Mouse (Mus musculus) gastrocnemius, adult 2 months (tissue): ENCODE measurements around the gene Fgfr2. TPM values are rescaled to one million over a fixed set of nuclear protein-coding genes. Genes with fewer than 3 reads are reported as not detected.
A peak's percentile ranks its signal among the peaks of the same experiment; 100 is the strongest.

Experiments used
- DNase-seq: peaks from one replicate; pipeline ENCODE4 v3.0.0; 2022
- H3K27ac ChIP-seq: fragments of 200-600 bp; 2 replicates; pipeline ENCODE4 v1.8.1; 2022; ENCODE audit warnings: mild to moderate bottlenecking
- H3K4me3 ChIP-seq: fragments of 200-600 bp; 2 replicates; pipeline ENCODE4 v1.8.1; 2022; ENCODE audit warnings: mild to moderate bottlenecking, moderate library complexity
- CTCF ChIP-seq: fragments of 200-600 bp; IDR thresholded peaks from 2 replicates; pipeline ENCODE4 v1.8.1; 2022; ENCODE audit warnings: antibody characterized with exemption, mild to moderate bottlenecking, moderate library complexity
- intact Hi-C: fragments of 180-260 bp; cut with DNase I; formaldehyde crosslinking; loops from one replicate; pipeline ENCODE4 v1.15.1; 2025
- total RNA-seq, 2 experiments: library from RNA; stranded (reverse); gene quantifications; 2 replicates each; pipeline ENCODE4 v1.2.3; 2021

Gene Fgfr2
- total RNA-seq, 2 experiments from 2014 or later: 0.15 to 0.33 TPM

GRCm38 (mm10) chr7:132174296-132174695, 948.9 kb downstream of the Fgfr2 start:
- DNase-seq: no peak
- intact Hi-C loops: no loop called here
- TF ChIP-seq CTCF: no peak
- no peak overlapping the region for H3K4me3 ChIP-seq
- H3K27ac ChIP-seq: no peak overlapping the region

DNA sequence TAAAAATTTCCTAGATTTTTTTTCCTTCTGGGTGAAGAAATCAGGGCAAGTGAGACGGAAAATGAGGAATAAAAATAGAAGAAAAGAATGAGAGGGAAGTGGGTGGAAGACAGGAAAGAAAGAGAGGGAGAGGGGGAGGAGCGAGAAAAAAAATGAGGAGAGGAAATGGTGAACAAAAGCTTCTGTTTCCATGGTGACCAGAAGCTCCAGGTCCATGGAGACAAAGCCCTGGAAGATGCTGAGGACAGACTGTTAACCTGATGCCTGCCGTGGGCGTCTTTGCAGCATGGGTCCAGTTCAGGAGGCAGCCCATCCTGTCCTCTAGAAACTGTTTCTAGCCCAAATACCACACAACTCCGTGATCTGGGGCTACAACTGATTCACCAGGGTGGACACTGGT, 950.9 kb downstream of the Fgfr2 start:
- no peak for TF ChIP-seq CTCF
- no peak for DNase-seq
- Histone ChIP-seq H3K27ac (no peak overlapping the region), H3K4me3 (no peak overlapping the region)
- intact Hi-C loops: no loop called here

GRCm38 (mm10) chr7:132171716-132172115, 951.4 kb downstream of the Fgfr2 start:
- intact Hi-C loops: no loop called here
- TF ChIP-seq CTCF: no peak
- Histone ChIP-seq H3K27ac (no peak overlapping the region), H3K4me3 (no peak overlapping the region)
- DNase-seq: no peak

GRCm38 (mm10) chr7:132169419-132170169, 953.6 kb downstream of the Fgfr2 start:
- Histone ChIP-seq H3K27ac (no peak overlapping the region), H3K4me3 (no peak overlapping the region)
- no peak for DNase-seq
- TF ChIP-seq CTCF: no peak
- intact Hi-C loops: no loop called here

DNA sequence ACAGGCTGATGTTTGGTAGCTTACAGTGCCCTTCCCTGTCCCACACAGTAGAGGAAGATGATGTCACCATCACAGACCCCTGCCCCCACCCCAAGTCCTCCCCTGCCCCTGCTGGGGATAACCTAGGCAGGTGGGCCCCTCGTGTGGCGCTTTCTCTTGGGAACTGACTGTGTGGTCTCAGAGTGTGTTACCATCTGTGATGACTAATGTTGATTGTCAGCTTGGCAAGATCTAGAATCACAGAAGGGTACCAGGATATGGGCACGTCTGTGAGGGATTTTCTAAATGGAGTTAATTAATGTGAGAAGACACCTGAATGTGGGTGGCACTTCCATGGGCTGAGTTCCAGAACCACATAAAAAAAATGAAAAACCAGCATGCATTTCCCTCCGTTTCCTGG, 955.9 kb downstream of the Fgfr2 start:
- no peak overlapping the region for H3K4me3 ChIP-seq
- no peak for TF ChIP-seq CTCF
- no peak overlapping the region for H3K27ac ChIP-seq
- no peak for DNase-seq
- intact Hi-C loops: no loop called here

DNA sequence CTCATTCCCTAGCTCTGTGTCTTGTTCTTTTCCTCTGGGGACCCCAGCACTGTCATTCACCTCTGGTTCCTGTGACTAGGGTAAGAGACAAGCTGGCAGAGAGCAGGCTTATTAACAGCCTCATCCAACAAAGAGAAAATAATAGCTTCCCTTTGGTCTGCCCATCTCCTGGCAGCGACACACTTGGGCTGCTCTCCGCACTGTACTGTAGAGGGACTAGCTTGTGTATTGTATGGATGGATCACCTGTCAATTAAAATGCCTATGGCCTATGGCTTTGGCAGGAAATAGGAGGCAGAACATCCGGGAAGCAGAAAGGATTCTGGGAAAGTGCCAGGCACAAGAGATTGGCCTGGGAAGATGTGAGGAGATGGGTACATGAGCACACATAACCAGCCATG, 960.9 kb downstream of the Fgfr2 start:
- TF ChIP-seq CTCF: no peak
- Histone ChIP-seq H3K27ac (no peak overlapping the region), H3K4me3 (no peak overlapping the region)
- intact Hi-C loops: no loop called here
- DNase-seq: no peak

- intact Hi-C loops: no loop called here
Observed at GRCm38 (mm10) chr7:132158321-132159025, 964.7 kb downstream of the Fgfr2 start.

DNA sequence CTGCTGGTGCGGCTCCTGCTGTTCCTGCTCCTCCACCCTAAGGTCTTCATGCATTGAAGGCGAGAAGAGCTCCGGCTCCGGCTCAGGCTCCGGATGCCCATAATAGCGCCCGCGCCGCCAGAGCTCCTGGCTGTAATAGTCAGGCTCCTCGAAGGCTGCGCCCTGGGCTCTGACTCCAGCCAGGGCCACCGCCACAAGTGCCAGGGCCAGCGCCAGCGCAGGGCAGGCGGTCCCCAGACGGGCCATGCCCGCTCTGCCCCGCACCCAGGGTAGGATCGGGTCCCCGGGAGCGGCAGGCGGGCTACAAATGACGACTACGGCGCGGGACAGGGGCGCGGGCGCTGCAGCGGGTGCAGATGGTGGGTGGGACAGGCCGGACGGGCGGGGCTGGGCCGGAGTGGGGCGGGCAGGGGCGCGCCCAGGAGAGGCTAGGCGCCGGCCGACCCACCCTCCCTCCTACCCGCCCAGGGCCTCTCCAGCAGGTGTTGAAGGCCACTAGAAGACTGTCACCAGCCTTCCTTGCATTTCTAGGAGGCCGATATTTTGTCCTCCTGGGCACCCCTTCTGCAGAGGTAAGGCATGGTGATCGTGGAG, 968.7 kb downstream of the Fgfr2 start, which contains the start of gene Cpxm2:
TSS of gene Cpxm2 (minus strand) at position 372 of the 594 bp plus-strand sequence.
- DNase-seq: peak; percentile 62
- intact Hi-C loops: loop anchor here (5.0 kb wide), 1 partner anchor 67 kb away; no protein-coding TSS in a partner anchor

More at GRCm38 (mm10) chr7:132158321-132159025, 964.7 kb downstream of the Fgfr2 start:
- TF ChIP-seq CTCF: no peak
- Histone ChIP-seq H3K27ac (no peak overlapping the region), H3K4me3 (no peak overlapping the region)
- DNase-seq: no peak

GRCm38 (mm10) chr7:132153725-132154147, 969.4 kb downstream of the Fgfr2 start:
- Histone ChIP-seq H3K4me3 (peak overlapping the region; percentile 68), H3K27ac (peak overlapping the region; percentile 70)
- peak; percentile 26 for DNase-seq
- intact Hi-C loops: loop anchor here (5.0 kb wide), 1 partner anchor 66 kb away; no protein-coding TSS in a partner anchor
- no peak for TF ChIP-seq CTCF

More for the DNA sequence above, 968.7 kb downstream of the Fgfr2 start, which contains the start of gene Cpxm2:
- TF ChIP-seq CTCF: no peak
- Histone ChIP-seq H3K4me3 (peak within 1 kb of the TSS; percentile 68), H3K27ac (peak within 1 kb of the TSS; percentile 70)

DNA sequence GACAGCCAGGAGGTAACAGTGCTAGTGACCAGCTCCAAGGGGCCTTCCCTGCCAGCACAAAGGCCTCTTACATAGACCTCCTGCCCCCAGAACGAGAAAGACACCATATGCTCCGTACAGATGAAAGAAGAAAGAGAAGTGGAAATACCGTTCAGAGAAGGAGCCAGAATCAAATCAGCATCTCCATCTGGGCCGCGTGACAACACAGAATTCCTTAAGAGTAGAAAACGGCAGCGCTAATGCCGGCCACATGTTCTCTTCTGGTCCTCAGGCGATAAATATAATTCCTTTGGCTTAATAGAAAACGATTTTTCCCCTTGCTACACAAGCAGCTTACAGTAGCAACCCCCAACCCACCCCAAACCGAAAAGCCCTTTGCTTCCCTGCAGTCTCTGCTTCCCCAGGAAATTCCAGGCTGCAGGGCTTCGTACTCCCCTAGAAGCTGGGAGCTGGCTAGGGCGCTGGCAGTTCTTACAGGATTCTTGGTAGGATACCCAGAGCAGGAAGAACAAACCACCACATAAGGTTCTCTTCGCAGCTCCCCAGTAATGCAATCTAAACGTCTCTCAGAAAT, 977.8 kb downstream of the Fgfr2 start:
- Histone ChIP-seq H3K27ac (no peak overlapping the region), H3K4me3 (no peak overlapping the region)
- DNase-seq: no peak
- no peak for TF ChIP-seq CTCF
- intact Hi-C loops: no loop called here

- TF ChIP-seq CTCF: no peak
- Histone ChIP-seq H3K27ac (no peak overlapping the region), H3K4me3 (no peak overlapping the region)
- no peak for DNase-seq
- intact Hi-C loops: no loop called here
Observed at GRCm38 (mm10) chr7:132128687-132129086, 994.5 kb downstream of the Fgfr2 start.

DNA sequence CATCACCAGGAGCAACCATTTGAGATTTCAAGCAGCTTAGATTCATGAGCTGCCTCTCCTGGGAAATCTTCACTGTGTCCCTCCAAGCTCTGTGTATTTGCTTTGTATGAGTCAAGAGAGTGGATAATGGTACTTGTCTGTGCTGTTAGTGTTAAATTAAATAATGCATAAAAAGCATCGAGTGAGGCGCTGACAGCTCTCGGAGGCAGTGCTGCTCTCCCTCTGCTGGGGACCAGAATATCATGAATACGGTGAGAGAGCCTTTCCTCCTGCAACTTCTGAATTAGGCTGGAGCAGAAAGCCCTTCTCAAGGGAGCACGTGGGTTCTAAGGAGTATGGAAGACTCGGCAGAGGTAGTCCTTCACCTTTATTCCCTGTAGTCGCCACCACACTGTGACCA, 998.2 kb downstream of the Fgfr2 start:
- DNase-seq: no peak
- Histone ChIP-seq H3K27ac (no peak overlapping the region), H3K4me3 (no peak overlapping the region)
- intact Hi-C loops: no loop called here
- TF ChIP-seq CTCF: no peak

DNA sequence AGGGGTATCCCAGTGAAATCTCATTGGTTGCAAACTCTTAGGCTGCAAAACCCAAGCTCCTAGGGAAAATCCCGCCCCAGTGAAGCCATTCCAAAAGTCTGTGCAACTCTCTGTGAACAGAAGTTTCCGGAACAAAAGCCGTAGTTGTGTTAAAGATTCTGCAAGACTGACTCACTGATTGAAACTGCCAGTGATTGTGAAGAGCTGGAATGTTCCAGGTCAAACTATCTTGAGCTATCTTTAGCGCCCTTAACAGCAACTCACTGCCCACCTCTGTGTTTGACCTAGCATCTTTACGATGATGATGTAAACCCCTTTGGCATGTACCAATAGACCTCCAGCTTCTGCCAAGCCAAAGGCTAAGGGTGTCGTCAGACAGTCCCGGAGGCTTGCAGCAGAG, 999.9 kb downstream of the Fgfr2 start:
- TF ChIP-seq CTCF: no peak
- DNase-seq: peak; percentile 33
- intact Hi-C loops: no loop called here
- Histone ChIP-seq H3K27ac (0 out of 2 replicates have a peak overlapping the region, but pooled peaks have one; percentile 8), H3K4me3 (no peak overlapping the region)
